Mouse (Mus musculus) thymus, postnatal 25 days (tissue): ENCODE measurements at regions not wholly inside any gene's neighbourhood (a gene's known extent, or its start where the extent isn't known, plus 50 kb on each side); places are given as distances from the start of the nearest gene placed in this dataset.

Experiments
- DNase-seq: peaks from one replicate; pipeline ENCODE4 v3.0.0; 2022

- DNase-seq = no peak
Measured at GRCm38 (mm10) chr1:75901146-75901545, 355.1 kb downstream of the Slc4a3 start.

- no peak for DNase-seq
Measured at GRCm38 (mm10) chr1:75905699-75906470, 359.8 kb downstream of the Slc4a3 start.

DNA sequence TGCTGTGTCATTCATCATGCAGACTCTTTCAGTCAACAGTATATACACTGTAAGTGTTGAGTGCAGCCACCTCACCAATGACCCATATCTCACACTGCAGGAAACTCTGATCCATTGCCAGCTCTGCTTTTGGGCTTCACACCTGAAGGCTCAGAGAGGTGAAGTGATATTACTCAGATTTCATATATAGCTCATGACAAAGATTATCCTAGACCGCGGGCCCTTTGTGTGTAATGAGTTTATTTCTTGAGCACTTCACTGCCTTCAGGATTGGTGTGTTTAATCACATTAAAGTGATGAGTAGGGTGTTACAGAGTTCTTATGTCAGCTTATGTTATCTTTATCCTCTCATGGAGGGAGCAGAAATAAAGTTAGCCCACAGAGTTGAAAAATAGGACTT is 369.2 kb downstream of the Slc4a3 start:
- DNase-seq = no peak

GRCm38 (mm10) chr1:75916181-75916580 is 370.1 kb downstream of the Slc4a3 start:
- no peak for DNase-seq

GRCm38 (mm10) chr1:75919134-75919533 is 373.1 kb downstream of the Slc4a3 start:
- DNase-seq = no peak

- DNase-seq = no peak
Measured at GRCm38 (mm10) chr1:75925046-75925445, 379.0 kb downstream of the Slc4a3 start.

DNA sequence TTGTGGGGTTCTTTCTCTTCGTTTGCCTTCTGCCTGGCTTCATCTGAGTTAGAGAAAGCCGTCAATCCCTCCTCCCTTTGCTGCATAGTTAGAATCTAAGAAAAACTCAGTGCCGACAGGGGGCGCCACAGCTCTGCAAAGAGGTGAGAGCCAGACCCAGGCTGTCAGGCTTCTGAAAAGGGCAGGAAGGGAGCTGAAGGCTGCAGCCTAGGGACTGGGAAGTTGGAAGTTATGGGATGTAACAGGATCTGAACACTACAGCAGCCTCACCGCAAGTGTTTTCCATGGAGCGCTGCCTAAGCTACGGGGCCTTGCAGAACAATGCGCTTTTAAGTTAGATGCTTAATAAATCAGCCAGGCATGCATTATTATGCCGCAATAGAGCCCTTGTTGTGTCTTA is 379.7 kb downstream of the Slc4a3 start:
- DNase-seq = peak; percentile 5

DNA sequence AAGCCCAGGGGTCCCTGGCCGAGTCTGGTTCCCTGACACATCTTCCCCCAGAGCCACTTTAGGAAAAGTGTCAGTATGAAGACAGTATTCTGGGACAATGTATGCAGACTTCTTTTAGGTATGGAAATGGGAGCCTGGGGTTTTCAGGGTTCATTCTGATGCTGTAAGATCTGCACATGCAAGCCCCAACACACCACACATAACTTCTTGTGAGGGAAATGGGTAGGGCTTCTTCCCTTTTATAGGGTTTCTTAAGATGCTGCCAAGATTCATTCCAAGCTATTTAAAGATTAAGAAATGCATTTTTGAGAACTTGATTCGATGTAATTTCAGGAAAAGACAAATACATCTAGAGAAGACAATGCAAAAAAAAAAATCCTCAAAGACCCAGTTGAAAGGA is 385.8 kb downstream of the Slc4a3 start:
- no peak for DNase-seq

DNA sequence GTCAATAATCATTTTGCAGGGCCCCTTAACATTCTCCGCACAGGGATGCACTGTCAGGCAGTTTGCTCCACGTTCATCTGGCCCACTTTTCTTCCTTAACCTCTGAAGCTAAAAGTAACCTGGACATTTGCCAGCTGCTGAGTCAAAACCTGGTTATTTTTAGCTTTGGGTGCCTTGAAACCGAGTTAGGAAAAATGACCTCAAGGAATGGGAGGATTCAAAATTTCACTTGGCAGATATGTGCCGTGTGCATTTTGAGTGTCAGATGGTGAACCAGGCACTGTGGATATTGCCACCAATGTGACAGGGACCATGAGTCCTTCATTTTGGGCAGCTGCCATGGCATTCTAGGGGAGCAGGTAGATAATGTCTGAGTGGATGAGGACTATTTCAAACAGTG is 387.8 kb downstream of the Slc4a3 start:
- no peak for DNase-seq

GRCm38 (mm10) chr1:75934761-75935160 is 388.7 kb downstream of the Slc4a3 start:
- no peak for DNase-seq

- DNase-seq = no peak
Measured at GRCm38 (mm10) chr1:75935866-75936265, 389.8 kb downstream of the Slc4a3 start.

GRCm38 (mm10) chr1:75936596-75936995 is 390.5 kb downstream of the Slc4a3 start:
- DNase-seq = no peak

DNA sequence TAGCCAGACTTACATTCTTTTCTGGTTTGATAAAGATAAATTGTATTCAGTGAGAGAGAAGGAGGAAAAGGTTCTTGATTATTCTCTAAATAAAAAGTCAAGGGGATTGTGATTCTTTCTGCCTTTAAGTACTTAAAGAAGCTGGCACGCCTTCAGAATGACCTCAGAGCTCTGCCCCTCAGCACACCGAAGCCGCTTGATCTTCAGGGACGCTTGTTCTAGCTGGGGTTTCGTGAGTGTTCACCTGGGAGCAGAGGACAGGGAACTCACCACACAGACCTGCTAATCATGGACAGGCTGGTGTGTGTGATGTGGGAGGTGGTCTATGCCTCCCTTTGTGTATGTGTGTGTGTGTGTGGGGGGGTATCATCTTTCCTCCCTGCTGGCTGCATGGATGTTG is 391.3 kb downstream of the Slc4a3 start:
- DNase-seq = no peak

GRCm38 (mm10) chr1:75946290-75946839 is 400.3 kb downstream of the Slc4a3 start:
- no peak for DNase-seq

GRCm38 (mm10) chr1:75978203-75978986 is 432.3 kb downstream of the Slc4a3 start:
- DNase-seq = no peak

- no peak for DNase-seq
Measured at GRCm38 (mm10) chr1:75983057-75983456, 437.0 kb downstream of the Slc4a3 start.

DNA sequence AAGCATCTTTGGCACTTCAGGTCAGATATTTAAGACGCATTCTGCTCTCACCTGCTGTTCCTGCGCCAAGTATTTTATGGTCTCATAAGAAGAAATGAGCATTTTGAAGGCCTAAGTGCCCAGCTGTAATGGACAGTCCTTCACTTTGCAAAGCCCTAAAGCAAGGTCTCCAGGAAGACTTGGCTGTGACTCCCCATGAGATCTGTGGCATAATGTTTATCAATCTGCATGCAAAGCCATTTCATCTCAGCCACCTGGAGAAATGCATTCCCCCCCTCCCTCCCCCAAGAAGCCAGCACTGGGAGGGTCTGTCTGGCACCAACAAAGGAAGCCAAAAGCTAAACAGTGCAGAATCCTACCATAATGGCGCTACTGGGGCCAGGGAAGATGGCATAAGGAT is 437.4 kb downstream of the Slc4a3 start:
- DNase-seq = no peak

DNA sequence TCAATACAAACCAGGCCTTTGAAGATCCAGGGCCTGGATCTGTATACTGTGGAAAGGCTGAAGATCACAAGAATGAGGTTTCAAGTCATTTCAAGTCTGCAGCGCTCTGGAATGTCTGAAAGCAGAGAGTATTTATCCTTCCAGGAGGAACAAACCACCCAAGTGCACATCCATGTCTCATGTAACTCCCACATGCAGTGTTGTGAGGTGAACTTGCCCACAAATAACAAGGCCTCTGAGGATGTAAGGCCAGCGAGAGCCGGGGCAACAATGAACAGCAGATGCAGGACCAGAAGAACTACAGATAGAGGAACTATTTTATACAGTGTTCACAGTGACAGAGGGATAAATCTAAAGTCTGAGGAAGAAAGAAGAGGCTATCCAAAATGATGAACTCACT is 442.4 kb downstream of the Slc4a3 start:
- DNase-seq = no peak

GRCm38 (mm10) chr1:75992039-75992438 is 446.0 kb downstream of the Slc4a3 start:
- no peak for DNase-seq

- no peak for DNase-seq
Measured at GRCm38 (mm10) chr1:75997222-75997621, 451.2 kb downstream of the Slc4a3 start.

DNA sequence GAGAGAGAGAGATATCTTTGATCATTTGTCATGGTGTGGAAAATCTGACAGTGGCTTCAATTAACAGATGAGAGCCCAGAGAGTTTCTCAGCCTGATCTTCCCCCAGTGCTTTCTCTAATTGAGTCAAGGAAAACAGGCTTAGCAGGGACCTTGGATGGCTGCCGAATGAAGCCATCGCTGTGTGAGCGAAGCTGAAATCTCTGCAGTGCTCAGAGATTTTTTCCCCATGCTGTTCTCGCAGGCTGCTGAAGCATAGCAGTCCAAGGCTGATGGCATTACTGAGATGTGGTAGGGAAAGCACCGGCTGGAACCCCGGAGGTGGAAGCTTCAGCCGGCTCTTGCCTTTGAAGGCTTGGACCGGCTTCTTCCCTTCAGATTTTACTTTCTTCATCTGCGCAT is 455.1 kb downstream of the Slc4a3 start:
- DNase-seq = no peak

DNA sequence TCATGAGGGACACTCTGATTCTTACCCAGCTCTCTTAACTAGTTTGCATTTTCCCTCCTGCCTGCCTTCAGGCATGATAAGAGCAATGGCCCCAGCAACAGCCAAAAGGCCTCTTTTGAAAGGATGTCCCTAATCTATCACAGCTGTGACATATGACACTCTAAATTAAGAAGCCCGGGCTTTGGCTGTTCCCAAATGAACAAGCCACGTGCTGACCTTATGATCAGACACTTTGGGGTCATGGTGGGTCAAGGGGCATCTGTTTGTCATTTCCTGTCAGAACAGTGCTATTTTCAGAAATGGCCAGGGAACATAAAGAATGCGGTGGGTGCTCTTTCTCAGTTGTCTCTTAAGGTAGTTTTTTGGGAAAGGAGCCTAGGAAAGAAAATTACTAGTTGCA is 463.5 kb downstream of the Slc4a3 start:
- no peak for DNase-seq

GRCm38 (mm10) chr1:76010212-76010800 is 464.2 kb downstream of the Slc4a3 start:
- DNase-seq = no peak

- DNase-seq = no peak
Measured at GRCm38 (mm10) chr1:76018588-76018987, 472.5 kb downstream of the Slc4a3 start.
